19 mouse cellular contexts compared by ENCODE assay signal in genomic region chr8:122149606-122150005, GRCm38 (mm10).
A peak's percentile ranks its signal among the peaks of the same experiment; 100 is the strongest.
DNase-seq lines count a peak whose midpoint lies in the region; ATAC-seq lines count a peak whose summit lies in the region.
"Had no signal": no experiment of that assay in that cellular context is flagged by ENCODE, and none has a peak within 500 bp of the region (broad histone marks: within the 10 kb centered on the region; RNA-seq: fewer than 3 reads in every experiment).

No protein-coding gene starts in this region.

- no peak for ATAC-seq in cerebellum, adult (ENCODE audit: insufficient number of reproducible peaks, low FRiP score, low TSS enrichment)
- ATAC-seq in limb, embryonic 15.5 days (ENCODE audit: insufficient number of reproducible peaks, low FRiP score, low TSS enrichment, low read depth): no peak
- ATAC-seq in hindbrain, embryonic 16.5 days: no peak
- ATAC-seq: activated CD4-positive, CD25-positive, alpha-beta regulatory T cell, adult 4 months; lung, postnatal 0 days had no signal

- no peaks in the 10 kb centered on the region for H3K9me3 ChIP-seq in limb, embryonic 15.5 days
- H3K9me3 ChIP-seq in limb, embryonic 10.5 days (replicated peaks): no peaks in the 10 kb centered on the region
- no peaks in the 10 kb centered on the region for H3K9me3 ChIP-seq in hindbrain, embryonic 16.5 days (ENCODE audit: control insufficient read depth, low read length)
- H3K9me3 ChIP-seq: embryonic facial prominence, embryonic 12.5 days; hindbrain, embryonic 12.5 days; kidney, embryonic 15.5 days; midbrain, embryonic 12.5 days; neural tube, embryonic 12.5 days had no signal

- DNase-seq in cerebellum, adult 11 months: peak; percentile 51
- no peak for DNase-seq in limb, embryonic 10.5 days (ENCODE audit: low spot score)
- peak; percentile 59 to 67 for DNase-seq in cerebellum, postnatal 25 days
- no peak for DNase-seq in testis, postnatal 10 days (ENCODE audit: low spot score)
- no peak for DNase-seq in layer of hippocampus, postnatal 36 days
- DNase-seq: adrenal gland, postnatal 14 days; gastrocnemius, postnatal 36 days; heart, postnatal 14 days; thymus, postnatal 25 days had no signal

- no peaks in the 10 kb centered on the region for H3K36me3 ChIP-seq in limb, embryonic 15.5 days
- H3K36me3 ChIP-seq in limb, embryonic 10.5 days: no peaks in the 10 kb centered on the region
- H3K36me3 ChIP-seq in hindbrain, embryonic 16.5 days (ENCODE audit: control insufficient read depth, insufficient read depth, low read length): no peaks in the 10 kb centered on the region
- H3K36me3 ChIP-seq: embryonic facial prominence, embryonic 12.5 days; hindbrain, embryonic 12.5 days; kidney, embryonic 15.5 days; midbrain, embryonic 12.5 days; neural tube, embryonic 12.5 days had no signal

- H3K27me3 ChIP-seq in limb, embryonic 15.5 days: no peaks in the 10 kb centered on the region
- H3K27me3 ChIP-seq in limb, embryonic 10.5 days (ENCODE audit: low read depth, poor library complexity, severe bottlenecking): no peaks in the 10 kb centered on the region
- H3K27me3 ChIP-seq in hindbrain, embryonic 16.5 days (replicated peaks; ENCODE audit: control insufficient read depth, insufficient read depth, low read length): no peaks in the 10 kb centered on the region
- H3K27me3 ChIP-seq: embryonic facial prominence, embryonic 12.5 days; hindbrain, embryonic 12.5 days; kidney, embryonic 15.5 days; midbrain, embryonic 12.5 days; neural tube, embryonic 12.5 days had no signal

- 74% methylated on average over 8 of the region's 8 CpGs for WGBS in limb, embryonic 15.5 days
- 85% methylated on average over 8 of the region's 8 CpGs for WGBS in limb, embryonic 10.5 days
- WGBS in hindbrain, embryonic 16.5 days: 83% methylated on average over 8 of the region's 8 CpGs

- no peak overlapping the region for H3K9ac ChIP-seq in limb, embryonic 15.5 days
- H3K9ac ChIP-seq in hindbrain, embryonic 16.5 days (ENCODE audit: low read depth, low read length): no peak overlapping the region
- H3K9ac ChIP-seq: embryonic facial prominence, embryonic 12.5 days; kidney, embryonic 15.5 days; midbrain, embryonic 12.5 days; neural tube, embryonic 12.5 days had no signal

- H3K27ac ChIP-seq in limb, embryonic 15.5 days: peak overlapping the region; percentile 23; the same call in 1 of the 2 replicates
- H3K27ac ChIP-seq in limb, embryonic 10.5 days: no peak overlapping the region
- H3K27ac ChIP-seq in hindbrain, embryonic 16.5 days (ENCODE audit: low read depth, low read length): no peak overlapping the region
- H3K27ac ChIP-seq: embryonic facial prominence, embryonic 12.5 days; hindbrain, embryonic 12.5 days; kidney, embryonic 15.5 days; midbrain, embryonic 12.5 days; neural tube, embryonic 12.5 days had no signal

- H3K4me2 ChIP-seq in limb, embryonic 15.5 days: no peak overlapping the region
- H3K4me2 ChIP-seq in hindbrain, embryonic 16.5 days (ENCODE audit: low read length): no peak overlapping the region
- H3K4me2 ChIP-seq: embryonic facial prominence, embryonic 12.5 days; hindbrain, embryonic 12.5 days; kidney, embryonic 15.5 days; midbrain, embryonic 12.5 days; neural tube, embryonic 12.5 days had no signal

- peaks cover 17% of the 10 kb centered on the region for H3K4me1 ChIP-seq in limb, embryonic 15.5 days
- peaks cover 29% of the 10 kb centered on the region for H3K4me1 ChIP-seq in limb, embryonic 10.5 days
- no peaks in the 10 kb centered on the region for H3K4me1 ChIP-seq in hindbrain, embryonic 16.5 days (ENCODE audit: control insufficient read depth, insufficient read depth, low read depth, low read length)
- H3K4me1 ChIP-seq: neural tube, embryonic 12.5 days had no signal

- no peak overlapping the region for H3K4me3 ChIP-seq in limb, embryonic 15.5 days
- no peak overlapping the region for H3K4me3 ChIP-seq in limb, embryonic 10.5 days
- no peak overlapping the region for H3K4me3 ChIP-seq in hindbrain, embryonic 16.5 days (ENCODE audit: low read length)
- H3K4me3 ChIP-seq: embryonic facial prominence, embryonic 12.5 days; hindbrain, embryonic 12.5 days; kidney, embryonic 15.5 days; midbrain, embryonic 12.5 days; neural tube, embryonic 12.5 days had no signal

Comparison
In these comparisons a context has a peak if more than half of its experiments do, and no peak if none do; other contexts are left out.
1. DNase-seq: peak in cerebellum, adult 11 months (single experiment) and cerebellum, postnatal 25 days (2 of 2); none in limb, embryonic 10.5 days (single experiment), testis, postnatal 10 days (single experiment) and layer of hippocampus, postnatal 36 days (0 of 2).